Mouse (Mus musculus) gastrocnemius, adult 2 months (tissue): ENCODE results near the gene Cluap1. TPM values are rescaled to one million over a fixed set of nuclear protein-coding genes. Genes with fewer than 3 reads are reported as not detected.

ENCODE experiments used
- DNase-seq: peaks from one replicate; pipeline ENCODE4 v3.0.0; 2022
- H3K27ac ChIP-seq: fragments of 200-600 bp; 2 replicates; pipeline ENCODE4 v1.8.1; 2022; ENCODE audit warnings: mild to moderate bottlenecking
- H3K4me3 ChIP-seq: fragments of 200-600 bp; 2 replicates; pipeline ENCODE4 v1.8.1; 2022; ENCODE audit warnings: mild to moderate bottlenecking, moderate library complexity
- CTCF ChIP-seq: fragments of 200-600 bp; IDR thresholded peaks from 2 replicates; pipeline ENCODE4 v1.8.1; 2022; ENCODE audit warnings: antibody characterized with exemption, mild to moderate bottlenecking, moderate library complexity
- intact Hi-C: fragments of 180-260 bp; cut with DNase I; formaldehyde crosslinking; loops from one replicate; pipeline ENCODE4 v1.15.1; 2025
- total RNA-seq, 2 experiments: library from RNA; stranded (reverse); gene quantifications; 2 replicates each; pipeline ENCODE4 v1.2.3; 2021

Gene Cluap1
- total RNA-seq, 2 experiments from 2014 or later, result 8.0 to 9.1 TPM

GRCm38 (mm10) chr16:3896046-3896445, 12.6 kb upstream of the Cluap1 start:
- no peak for TF ChIP-seq CTCF
- intact Hi-C loops, result no loop called here
- DNase-seq, result no peak
- no peak overlapping the region; the same call in 1 of the 2 replicates for H3K4me3 ChIP-seq
- H3K27ac ChIP-seq, result peak overlapping the region; percentile 69; the same call in 1 of the 2 replicates

DNA sequence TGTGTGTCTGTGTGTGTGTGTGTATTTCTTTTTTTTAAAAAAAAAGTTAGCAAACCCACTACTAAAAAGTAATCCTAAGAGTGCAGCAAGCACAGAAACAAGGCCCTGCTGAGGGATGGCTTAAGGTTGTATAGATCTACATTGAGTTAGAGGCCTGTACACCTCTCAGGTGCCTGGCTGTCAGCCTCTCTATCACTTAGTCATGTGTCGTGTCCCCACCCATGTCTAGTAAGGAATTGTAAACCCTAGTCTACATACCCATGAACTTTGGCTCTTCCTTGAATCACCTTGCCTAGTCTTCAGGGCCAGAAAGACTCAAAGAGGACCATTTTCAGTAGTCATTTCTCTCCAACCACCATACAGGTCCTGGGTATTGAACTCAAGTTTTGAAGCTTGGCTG, 12.0 kb upstream of the Cluap1 start:
- no peak for TF ChIP-seq CTCF
- DNase-seq, result no peak
- Histone ChIP-seq H3K4me3 (no peak overlapping the region), H3K27ac (no peak overlapping the region; the same call in 1 of the 2 replicates)
- intact Hi-C loops, result no loop called here

DNA sequence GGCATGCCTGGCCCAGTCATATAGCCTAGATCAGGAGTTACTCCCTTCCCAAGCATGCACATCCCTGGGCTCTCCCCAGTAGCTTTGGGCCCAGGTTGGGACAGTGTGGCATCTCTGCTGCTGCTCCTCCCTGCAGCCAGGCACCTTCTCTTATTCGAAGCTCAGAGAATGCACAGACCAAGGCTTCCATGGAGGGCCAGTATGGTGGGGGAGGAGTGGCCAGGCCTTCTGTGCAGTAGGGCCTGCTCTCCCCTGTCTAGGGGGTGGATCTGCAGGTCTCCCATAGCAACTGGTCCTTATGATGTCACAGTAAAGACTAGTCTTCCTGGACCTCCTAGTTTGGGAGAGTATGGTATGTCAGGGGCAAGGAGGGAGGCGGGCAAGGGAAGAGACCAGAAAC, 1.1 kb upstream of the Cluap1 start:
- intact Hi-C loops, result loop anchor here (2.0 kb wide), 1 partner anchor 61 kb away; the partner anchor contains the start of gene Zfp174
- DNase-seq, result no peak
- Histone ChIP-seq H3K4me3 (no peak overlapping the region), H3K27ac (no peak overlapping the region)
- no peak for TF ChIP-seq CTCF

DNA sequence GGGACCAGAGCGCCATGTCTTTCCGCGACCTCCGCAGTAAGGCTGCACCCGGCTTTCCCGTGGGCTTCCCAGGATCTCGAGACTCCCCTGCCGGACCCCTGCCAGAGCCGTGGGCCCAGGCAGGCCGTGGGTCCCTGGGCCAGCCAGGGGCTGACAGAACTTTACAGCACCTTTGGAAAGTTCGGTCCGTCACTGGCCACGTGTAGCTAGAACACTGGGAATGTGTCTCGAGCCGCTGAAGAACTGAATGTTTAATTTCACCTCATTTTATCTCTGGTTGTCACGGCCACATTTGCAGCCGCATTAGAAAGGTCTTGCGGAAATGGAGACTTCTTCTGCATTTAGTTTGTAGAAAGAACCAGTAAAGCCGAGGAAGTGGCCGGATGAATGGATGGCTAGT, 517 bp downstream of the Cluap1 start:
- intact Hi-C loops, result loop anchor here (2.0 kb wide), 2 partner anchors 70 to 96 kb away; no protein-coding TSS in a partner anchor
- TF ChIP-seq CTCF, result no peak
- no peak for DNase-seq
- Histone ChIP-seq H3K4me3 (peak overlapping the region; percentile 87), H3K27ac (peak overlapping the region; percentile 87)

DNA sequence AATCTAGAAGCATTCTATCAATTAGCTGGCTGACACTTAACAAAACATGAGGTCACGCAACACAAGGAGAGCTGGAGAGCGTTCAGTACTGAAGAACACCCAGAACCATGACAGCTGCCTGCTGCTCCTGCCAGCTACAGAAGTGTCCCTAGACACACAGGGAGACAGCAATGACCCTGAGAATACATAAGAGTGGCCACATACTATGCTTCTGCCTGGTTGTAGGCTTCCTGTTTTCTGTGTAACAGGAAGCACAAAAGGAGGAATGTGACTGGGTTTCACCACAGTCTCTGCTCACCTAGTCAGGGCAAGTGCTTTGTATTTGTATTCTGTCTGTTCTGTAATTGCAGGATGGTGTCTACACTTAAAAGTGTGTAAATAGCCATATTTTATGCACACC, 12.2 kb downstream of the Cluap1 start:
- intact Hi-C loops, result no loop called here
- Histone ChIP-seq H3K4me3 (no peak overlapping the region), H3K27ac (no peak overlapping the region)
- DNase-seq, result no peak
- no peak for TF ChIP-seq CTCF

- Histone ChIP-seq H3K27ac (no peak overlapping the region), H3K4me3 (no peak overlapping the region)
- intact Hi-C loops, result no loop called here
- TF ChIP-seq CTCF, result no peak
- DNase-seq, result no peak
Observed at GRCm38 (mm10) chr16:3923515-3923914, 14.9 kb downstream of the Cluap1 start.

DNA sequence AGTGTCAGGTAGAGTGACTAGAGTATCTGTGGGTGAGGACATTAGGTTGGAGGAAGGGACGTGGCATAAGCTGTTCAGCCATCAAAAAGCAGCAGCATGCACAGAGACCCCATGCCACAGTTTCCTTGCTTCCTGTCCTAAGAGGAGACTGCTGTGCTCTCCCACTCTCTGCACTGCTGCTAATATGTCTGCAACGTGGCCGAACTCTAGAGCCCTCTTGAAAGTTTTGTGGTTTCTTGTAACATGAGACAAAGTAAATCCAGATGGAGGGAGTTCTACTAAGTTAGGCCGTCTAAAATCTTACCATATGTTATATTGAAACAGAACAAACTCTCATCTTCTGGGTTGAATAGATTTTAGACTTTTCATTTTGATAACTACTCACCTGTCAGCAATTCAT, 15.4 kb downstream of the Cluap1 start:
- Histone ChIP-seq H3K27ac (no peak overlapping the region), H3K4me3 (no peak overlapping the region)
- DNase-seq, result no peak
- TF ChIP-seq CTCF, result no peak
- intact Hi-C loops, result no loop called here

DNA sequence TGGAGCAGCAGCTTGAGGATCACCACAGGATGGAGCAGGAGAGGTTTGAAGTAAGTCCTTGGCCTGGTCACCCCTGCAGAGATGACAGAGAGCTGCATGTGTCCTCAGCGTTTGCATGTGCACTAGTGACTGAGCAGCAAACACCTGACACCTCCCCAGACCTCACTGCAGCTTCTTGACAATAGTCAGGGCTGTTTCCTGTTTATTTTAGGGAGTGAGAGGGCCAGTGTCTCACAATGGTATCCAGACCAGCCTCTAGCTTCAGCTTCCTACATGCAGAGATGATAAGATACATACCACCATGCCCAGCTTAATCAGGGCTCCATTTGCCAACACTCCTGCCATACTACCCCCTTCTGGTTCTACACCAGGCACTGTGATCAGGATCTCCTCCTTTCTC, 20.0 kb downstream of the Cluap1 start:
- H3K27ac ChIP-seq, result no peak overlapping the region
- TF ChIP-seq CTCF, result no peak
- H3K4me3 ChIP-seq, result no peak overlapping the region
- intact Hi-C loops, result no loop called here
- DNase-seq, result no peak

- Histone ChIP-seq H3K27ac (no peak overlapping the region), H3K4me3 (no peak overlapping the region)
- TF ChIP-seq CTCF, result no peak
- intact Hi-C loops, result no loop called here
- DNase-seq, result no peak
Observed at GRCm38 (mm10) chr16:3929151-3929550, 20.6 kb downstream of the Cluap1 start.

DNA sequence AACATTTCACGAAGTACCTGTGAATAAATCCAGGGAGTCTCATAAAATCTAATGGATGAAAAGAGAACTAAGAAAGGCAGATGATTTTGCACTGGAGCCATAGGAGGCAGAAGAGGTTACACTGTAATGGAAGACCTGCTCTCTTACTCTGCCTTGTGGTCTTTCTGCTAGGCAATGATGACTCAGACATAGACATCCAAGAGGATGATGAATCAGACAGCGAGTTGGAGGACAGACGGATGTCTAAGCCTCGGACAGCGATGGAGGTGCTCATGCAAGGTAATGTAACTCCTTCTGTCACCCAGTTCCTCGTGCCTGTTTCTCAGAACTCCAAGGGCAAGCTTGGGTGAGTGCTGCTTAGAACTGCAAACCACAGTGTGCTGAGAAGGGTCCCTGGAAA, 24.9 kb downstream of the Cluap1 start:
- Histone ChIP-seq H3K27ac (no peak overlapping the region), H3K4me3 (no peak overlapping the region)
- intact Hi-C loops, result no loop called here
- DNase-seq, result no peak
- no peak for TF ChIP-seq CTCF

DNA sequence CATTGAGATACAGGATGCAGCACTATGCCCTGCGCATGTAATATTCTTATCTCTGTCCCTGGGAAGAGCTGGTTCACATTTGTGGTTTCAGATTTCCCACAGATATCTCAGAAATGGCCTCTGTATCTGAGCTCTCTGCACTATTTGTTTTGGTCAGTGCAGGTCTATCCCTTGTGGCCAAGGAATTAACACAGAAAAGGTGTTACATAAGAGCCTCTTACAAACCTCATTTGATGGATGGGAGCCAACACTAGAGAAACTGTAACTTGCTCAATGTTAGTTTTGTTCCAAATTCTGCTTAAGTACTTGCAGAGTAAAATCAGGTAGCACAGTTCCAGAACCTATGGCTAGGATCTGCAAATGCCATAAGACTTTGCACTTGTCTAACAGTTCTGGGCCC, 25.5 kb downstream of the Cluap1 start:
- Histone ChIP-seq H3K4me3 (no peak overlapping the region), H3K27ac (no peak overlapping the region)
- DNase-seq, result no peak
- intact Hi-C loops, result no loop called here
- TF ChIP-seq CTCF, result no peak

- H3K27ac ChIP-seq, result no peak overlapping the region
- no peak for DNase-seq
- TF ChIP-seq CTCF, result no peak
- no peak overlapping the region for H3K4me3 ChIP-seq
- intact Hi-C loops, result no loop called here
Observed at GRCm38 (mm10) chr16:3934701-3935100, 26.1 kb downstream of the Cluap1 start.

DNA sequence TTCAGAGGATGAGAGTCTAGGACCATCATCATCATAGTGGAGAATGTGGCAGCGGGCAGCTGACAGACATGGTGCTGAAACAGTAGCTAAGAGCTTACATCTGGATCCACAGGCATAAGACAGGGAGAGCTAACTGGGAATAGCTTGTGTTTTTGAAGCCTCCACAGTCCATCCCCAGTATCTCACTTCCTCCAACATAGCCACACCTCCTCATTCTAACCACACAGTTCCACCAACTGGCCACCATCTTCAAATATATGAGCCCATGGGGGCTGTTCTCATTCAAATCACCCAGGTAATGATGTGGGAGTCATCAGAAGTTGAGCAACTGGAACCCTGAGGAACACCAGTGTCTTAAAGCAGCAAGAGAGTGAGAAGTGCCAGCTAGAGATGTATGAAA, 42.5 kb downstream of the Cluap1 start:
- Histone ChIP-seq H3K27ac (no peak overlapping the region), H3K4me3 (no peak overlapping the region)
- DNase-seq, result no peak
- TF ChIP-seq CTCF, result no peak
- intact Hi-C loops, result no loop called here

DNA sequence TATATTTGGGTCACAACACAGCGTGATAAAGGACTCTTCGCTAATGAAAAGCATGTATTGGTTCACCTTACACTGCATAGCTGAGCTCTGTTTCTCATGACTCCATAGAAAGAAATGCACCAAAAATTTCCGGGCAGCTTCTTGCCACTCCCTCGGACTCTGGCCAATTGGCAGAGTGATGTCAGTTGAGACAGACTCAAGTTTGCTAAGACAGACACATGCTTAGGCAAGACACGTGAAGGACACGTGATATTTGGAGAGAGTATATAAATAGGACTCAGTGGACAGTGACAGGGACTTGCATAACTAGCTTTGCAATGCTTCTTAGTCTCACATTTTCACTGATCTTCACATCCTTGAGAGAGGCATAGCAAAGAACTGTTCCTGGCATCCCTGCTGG, 47.8 kb downstream of the Cluap1 start:
- Histone ChIP-seq H3K27ac (peak overlapping the region; percentile 75), H3K4me3 (no peak overlapping the region)
- peak; percentile 80 for DNase-seq
- intact Hi-C loops, result no loop called here
- no peak for TF ChIP-seq CTCF

- no peak for DNase-seq
- Histone ChIP-seq H3K4me3 (no peak overlapping the region), H3K27ac (peak overlapping the region; percentile 35; the same call in 1 of the 2 replicates)
- intact Hi-C loops, result no loop called here
- no peak for TF ChIP-seq CTCF
Observed at GRCm38 (mm10) chr16:3959261-3959660, 50.7 kb downstream of the Cluap1 start.
